Mouse (Mus musculus) testis, adult 2 months (tissue): ENCODE measurements around the gene Fli1.

Experiments used
- CTCF ChIP-seq: fragments of 200-500 bp; IDR thresholded peaks from 2 replicates; pipeline ENCODE4 v1.5.1; 2012; ENCODE audit warnings: low read depth, mild to moderate bottlenecking, inconsistent platforms, low read length, moderate library complexity; ENCODE audit not compliant: control insufficient read depth, insufficient read depth, insufficient replicate concordance
- POLR2A ChIP-seq: fragments of 200-500 bp; IDR thresholded peaks from 2 replicates; pipeline ENCODE4 v1.6.1; 2012; ENCODE audit warnings: low read depth, mild to moderate bottlenecking, inconsistent platforms, low read length, moderate library complexity; ENCODE audit not compliant: control insufficient read depth

GRCm38 (mm10) chr9:32529594-32529993 is 13.1 kb downstream of the Fli1 start:
- TF ChIP-seq CTCF (no peak), POLR2A (no peak)
